Mouse (Mus musculus) intestine, embryonic 14.5 days (tissue): ENCODE measurements at regions not wholly inside any gene's neighbourhood (a gene's known extent, or its start where the extent isn't known, plus 50 kb on each side); places are given as distances from the start of the nearest gene placed in this dataset.

ENCODE experiments used
- ATAC-seq: fragments of 200-750 bp; cut with Nextera tagmentation; replicated peaks from 2 replicates; pipeline ENCODE4 v1.8.0; 2017; ENCODE audit warnings: low read depth, moderate number of reproducible peaks, moderate TSS enrichment, moderate library complexity; ENCODE audit not compliant: low FRiP score, low TSS enrichment
- DNase-seq: peaks from one replicate; pipeline ENCODE4 v3.0.0-alpha.2; 2018; ENCODE audit warnings: low spot score
- H3K27ac ChIP-seq: fragments of 300-500 bp; sonication (generic); 2 replicates; pipeline ENCODE4 v1.5.1; 2014; ENCODE audit warnings: low read depth, mild to moderate bottlenecking, control low read depth
- H3K27me3 ChIP-seq: fragments of 300-500 bp; sonication (generic); replicated peaks from 2 replicates; pipeline ENCODE4 v1.6.1; 2014; ENCODE audit warnings: low read length, control low read depth; ENCODE audit not compliant: control insufficient read depth, insufficient read depth
- H3K36me3 ChIP-seq: fragments of 300-500 bp; sonication (generic); 2 replicates; pipeline ENCODE4 v1.6.1; 2014; ENCODE audit warnings: low read length, control low read depth; ENCODE audit not compliant: control insufficient read depth, insufficient read depth
- H3K4me1 ChIP-seq: fragments of 300-500 bp; sonication (generic); replicated peaks from 2 replicates; pipeline ENCODE4 v1.6.1; 2014; ENCODE audit warnings: low read length, control low read depth, mixed read lengths; ENCODE audit not compliant: control insufficient read depth, insufficient read depth
- H3K4me2 ChIP-seq: fragments of 300-500 bp; sonication (generic); 2 replicates; pipeline ENCODE4 v1.6.1; 2014; ENCODE audit warnings: low read length
- H3K4me3 ChIP-seq: fragments of 300-500 bp; sonication (generic); 2 replicates; pipeline ENCODE4 v1.5.1; 2014; ENCODE audit warnings: low read depth, low read length, control low read depth, mixed read lengths
- H3K9ac ChIP-seq: fragments of 300-500 bp; sonication (generic); 2 replicates; pipeline ENCODE4 v1.6.1; 2014; ENCODE audit warnings: mild to moderate bottlenecking, low read length
- H3K9me3 ChIP-seq: fragments of 300-500 bp; sonication (generic); 2 replicates; pipeline ENCODE4 v1.6.1; 2016; ENCODE audit warnings: low read length, control low read depth; ENCODE audit not compliant: control insufficient read depth
- WGBS: fragments of 180-500 bp; shearing (Covaris S2); extraction: QIAGEN DNeasy Blood & Tissue Kit; methylation state at CpG from one replicate; pipeline ENCODE4 v1.1.7; 2014; 5-methylcytosine and 5-hydroxymethylcytosine counted together

DNA sequence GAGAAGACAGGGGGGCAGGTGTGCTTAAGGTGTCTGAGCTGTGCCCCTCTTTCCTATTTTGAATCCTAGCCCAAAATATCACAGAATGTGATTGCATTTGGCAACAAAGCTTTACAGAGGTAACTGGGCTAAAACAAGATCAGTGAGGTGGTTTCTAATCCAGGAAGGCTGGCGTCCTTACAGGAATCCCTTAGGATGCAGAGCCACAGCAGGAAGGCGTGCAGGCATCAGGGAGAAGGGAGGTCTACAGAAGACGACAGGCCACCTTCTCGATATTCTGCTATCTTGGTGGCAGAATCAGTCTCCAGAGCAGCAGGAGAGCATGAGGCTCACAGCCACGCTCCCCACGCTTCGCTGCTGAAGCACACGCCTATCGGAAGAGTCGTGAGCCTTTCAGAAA, 189.6 kb upstream of the Serp2 start:
- DNase-seq (no peak), ATAC-seq (no peak)
- Histone ChIP-seq H3K9me3 (no peaks in the 10 kb centered on the region), H3K27me3 (no peaks in the 10 kb centered on the region), H3K36me3 (no peaks in the 10 kb centered on the region), H3K4me2 (no peak overlapping the region), H3K4me3 (no peak overlapping the region), H3K4me1 (0 out of 2 replicates have a peak, but pooled peaks cover 6% of the 10 kb centered on the region), H3K27ac (no peak overlapping the region), H3K9ac (no peak overlapping the region)
- WGBS: 90% methylated on average over 10 of the region's 10 CpGs

DNA sequence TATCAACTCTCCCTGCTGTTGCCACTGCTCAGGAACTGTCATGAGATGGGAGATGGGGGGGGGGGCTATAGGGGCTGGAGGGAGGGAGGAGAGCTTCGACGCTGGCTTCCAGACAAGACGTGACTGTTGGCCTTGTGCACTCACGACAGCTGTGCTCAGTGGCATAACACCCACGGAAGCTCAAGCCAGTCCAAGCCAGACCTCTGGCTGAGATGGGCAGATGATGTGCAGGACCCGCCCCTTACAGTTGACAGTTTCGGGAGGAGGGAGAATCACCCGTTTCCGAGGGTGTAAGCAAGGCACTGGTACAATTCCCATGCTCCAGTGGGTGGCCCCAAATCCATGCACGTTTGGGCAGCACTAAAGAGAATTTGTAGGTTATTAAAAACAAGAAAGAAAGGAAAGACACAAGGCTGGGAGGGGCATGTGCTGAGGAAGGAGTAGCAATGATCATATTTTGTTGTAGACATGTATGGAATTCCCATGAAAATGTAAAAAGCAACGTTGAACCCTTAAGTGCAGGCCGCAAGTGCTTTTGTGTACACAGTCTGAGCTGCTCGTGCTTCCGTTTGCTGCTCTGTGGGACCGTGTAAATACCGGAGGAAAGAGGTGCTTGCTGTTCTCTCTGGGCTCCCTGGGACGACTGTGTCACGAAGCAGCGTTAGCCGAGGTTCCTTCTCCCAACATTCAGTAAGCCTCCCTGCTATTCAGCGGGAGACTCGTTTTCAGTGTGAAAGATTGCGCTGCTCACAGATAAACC, 188.2 kb upstream of the Serp2 start:
- 40% methylated on average over 23 of the region's 23 CpGs for WGBS
- DNase-seq (no peak), ATAC-seq (no peak)
- H3K27me3 ChIP-seq: no peaks in the 10 kb centered on the region
- H3K9ac ChIP-seq: no peak overlapping the region
- H3K9me3 ChIP-seq: no peaks in the 10 kb centered on the region
- H3K4me2 ChIP-seq: 0 out of 2 replicates have a peak overlapping the region, but pooled peaks have one; percentile 8
- no peak overlapping the region for H3K4me3 ChIP-seq
- no peak overlapping the region; the same call in 1 of the 2 replicates for H3K27ac ChIP-seq
- no peaks in the 10 kb centered on the region for H3K36me3 ChIP-seq
- 0 out of 2 replicates have a peak, but pooled peaks cover 6% of the 10 kb centered on the region for H3K4me1 ChIP-seq

DNA sequence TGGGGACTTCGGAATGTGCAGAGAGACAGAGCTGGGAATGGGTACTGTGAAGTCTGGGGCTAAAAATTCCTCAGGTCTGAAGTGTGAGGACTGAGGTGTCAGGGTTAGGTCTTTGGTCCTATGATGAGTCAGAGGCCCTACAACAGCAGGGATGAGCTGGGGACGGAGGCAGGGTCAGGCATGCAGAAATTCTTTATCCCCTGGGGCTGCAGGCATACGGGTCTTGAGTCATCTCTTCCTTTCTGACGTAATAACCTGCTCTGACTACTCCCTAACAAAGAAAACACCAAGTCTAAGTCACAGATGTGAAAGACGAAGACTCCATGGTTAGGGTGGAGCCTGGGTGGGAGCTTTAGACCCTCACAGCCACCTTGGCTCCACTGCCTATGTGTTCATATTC, 185.6 kb upstream of the Serp2 start:
- 80% methylated on average over 5 of the region's 5 CpGs for WGBS
- H3K27me3 ChIP-seq: no peaks in the 10 kb centered on the region
- no peaks in the 10 kb centered on the region for H3K9me3 ChIP-seq

DNA sequence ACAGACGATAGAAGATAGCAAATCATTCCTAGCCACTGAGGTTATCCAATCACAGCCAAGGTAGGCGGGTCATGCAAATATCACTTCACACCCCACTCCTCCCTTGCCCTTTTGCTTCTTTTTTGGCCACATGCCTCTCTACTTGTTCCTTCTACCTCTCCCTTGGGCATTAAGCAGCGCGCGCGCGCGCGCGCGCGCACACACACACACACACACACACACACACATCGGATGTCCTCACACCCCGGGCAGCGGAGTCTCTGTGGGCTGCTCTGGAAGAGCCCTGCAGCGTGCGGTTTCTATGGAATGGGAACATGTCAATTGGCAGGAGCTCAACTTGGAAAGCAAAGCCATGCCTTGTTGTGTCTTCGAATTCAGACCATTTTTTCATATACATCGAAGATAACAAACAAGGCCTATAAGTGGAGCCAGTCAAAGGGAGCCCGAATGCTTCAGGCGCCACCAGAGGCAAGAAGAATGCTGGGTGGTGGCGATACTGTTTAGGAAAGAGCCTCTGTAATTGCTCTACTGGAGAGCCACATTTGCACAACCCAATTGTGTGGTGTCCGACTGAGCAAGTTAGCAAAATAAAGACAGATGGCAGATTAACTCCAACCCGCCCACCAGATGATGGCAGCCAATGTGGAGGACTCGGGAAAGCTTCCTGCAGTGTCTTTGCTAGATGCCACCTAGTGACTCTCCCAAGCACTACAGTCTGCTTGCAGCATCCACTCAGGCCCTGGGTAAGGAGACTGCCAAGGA, 183.3 kb upstream of the Serp2 start:
- H3K27ac ChIP-seq: no peak overlapping the region
- DNase-seq (no peak), ATAC-seq (no peak)
- no peaks in the 10 kb centered on the region for H3K27me3 ChIP-seq
- no peaks in the 10 kb centered on the region for H3K36me3 ChIP-seq
- H3K9ac ChIP-seq: no peak overlapping the region
- WGBS: 68% methylated on average over 25 of the region's 25 CpGs
- 0 out of 2 replicates have a peak, but pooled peaks cover 4% of the 10 kb centered on the region for H3K4me1 ChIP-seq
- H3K9me3 ChIP-seq: no peaks in the 10 kb centered on the region
- H3K4me2 ChIP-seq: no peak overlapping the region
- H3K4me3 ChIP-seq: no peak overlapping the region

More for the DNA sequence above, 185.6 kb upstream of the Serp2 start:
- DNase-seq (no peak), ATAC-seq (no peak)
- Histone ChIP-seq H3K4me2 (no peak overlapping the region), H3K36me3 (no peaks in the 10 kb centered on the region), H3K27ac (no peak overlapping the region), H3K4me3 (no peak overlapping the region), H3K4me1 (0 out of 2 replicates have a peak, but pooled peaks cover 6% of the 10 kb centered on the region), H3K9ac (no peak overlapping the region)

DNA sequence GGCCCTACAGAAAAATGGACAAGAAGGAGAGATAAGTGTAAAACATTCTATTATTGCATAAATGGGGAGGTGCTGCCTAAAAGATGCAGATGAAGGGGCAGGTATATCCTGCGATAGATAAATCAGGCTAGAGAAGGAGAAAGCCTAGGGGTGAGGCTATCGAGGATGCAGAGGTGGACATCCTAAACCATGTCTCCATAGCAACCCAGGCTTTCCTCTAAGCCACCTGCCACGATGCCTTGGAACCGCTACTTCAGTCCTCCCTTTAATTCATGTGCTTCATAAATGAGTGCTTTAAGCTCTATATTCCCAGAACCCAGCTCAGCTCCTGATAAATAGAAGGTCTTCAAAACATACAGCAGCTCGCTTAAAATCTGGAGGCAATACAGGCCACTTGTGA, 179.3 kb upstream of the Serp2 start:
- Histone ChIP-seq H3K36me3 (no peaks in the 10 kb centered on the region), H3K27ac (no peak overlapping the region), H3K4me2 (no peak overlapping the region), H3K4me1 (0 out of 2 replicates have a peak, but pooled peaks cover 2% of the 10 kb centered on the region), H3K27me3 (no peaks in the 10 kb centered on the region), H3K9ac (no peak overlapping the region), H3K4me3 (no peak overlapping the region), H3K9me3 (no peaks in the 10 kb centered on the region)
- ATAC-seq: no peak
- DNase-seq: no peak
- 86% methylated on average over 5 of the region's 5 CpGs for WGBS

DNA sequence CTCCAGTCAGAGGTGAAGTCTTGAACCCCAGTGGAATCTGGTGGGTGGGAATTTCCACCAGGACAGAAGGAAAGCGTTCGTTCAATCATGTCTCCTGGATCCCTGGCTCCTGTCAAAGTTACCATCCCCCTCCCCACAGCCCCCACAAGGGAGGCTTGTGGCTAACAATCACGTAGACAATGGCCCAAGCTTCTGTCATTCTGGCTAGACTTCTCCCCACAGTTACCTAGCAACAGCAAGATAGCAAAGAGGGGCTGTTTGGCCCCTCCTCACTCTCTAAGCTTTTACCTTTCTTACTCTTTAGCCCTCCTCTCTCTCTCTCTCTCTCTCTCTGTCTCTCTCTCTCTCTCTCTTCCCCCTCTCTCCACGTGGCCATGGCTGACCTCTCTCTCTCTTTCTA, 178.4 kb upstream of the Serp2 start:
- Histone ChIP-seq H3K27me3 (no peaks in the 10 kb centered on the region), H3K9ac (no peak overlapping the region), H3K4me3 (no peak overlapping the region), H3K27ac (no peak overlapping the region), H3K9me3 (no peaks in the 10 kb centered on the region), H3K36me3 (no peaks in the 10 kb centered on the region), H3K4me1 (0 out of 2 replicates have a peak, but pooled peaks cover 2% of the 10 kb centered on the region), H3K4me2 (no peak overlapping the region)
- no peak for ATAC-seq
- no peak for DNase-seq
- WGBS: 38% methylated on average over 4 of the region's 4 CpGs

DNA sequence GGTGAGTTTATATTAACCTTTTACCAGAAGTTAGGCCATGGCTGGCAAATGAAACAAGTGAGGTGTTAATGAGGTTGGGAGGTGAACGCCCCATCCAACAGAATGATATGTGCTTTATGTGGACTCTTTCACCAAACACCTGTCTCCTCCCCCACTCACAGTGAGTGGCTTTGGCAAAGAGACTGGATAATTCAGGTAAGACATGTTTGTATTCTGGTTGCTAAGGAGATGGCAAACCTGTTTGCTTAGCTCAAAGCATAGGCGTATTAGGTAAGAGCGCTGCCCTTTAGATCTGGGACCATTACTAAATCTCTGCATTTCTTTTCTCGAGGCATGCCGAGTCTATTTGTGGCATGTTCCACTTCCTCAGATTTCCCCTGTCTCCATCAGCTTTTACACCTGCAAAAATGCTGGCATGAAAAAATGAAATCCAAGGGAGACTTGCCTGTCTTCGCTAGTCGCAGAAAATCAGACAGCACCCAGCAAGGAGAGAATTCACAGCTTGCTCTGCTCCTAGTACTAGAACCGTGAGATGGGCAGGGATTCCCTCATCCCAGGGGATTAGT, 176.7 kb upstream of the Serp2 start:
- H3K27ac ChIP-seq: no peak overlapping the region
- H3K4me1 ChIP-seq: 0 out of 2 replicates have a peak, but pooled peaks cover 2% of the 10 kb centered on the region
- no peak overlapping the region for H3K4me2 ChIP-seq
- 65% methylated on average over 8 of the region's 8 CpGs for WGBS
- H3K27me3 ChIP-seq: no peaks in the 10 kb centered on the region
- H3K4me3 ChIP-seq: no peak overlapping the region
- no peak for DNase-seq
- H3K9me3 ChIP-seq: no peaks in the 10 kb centered on the region
- no peak overlapping the region for H3K9ac ChIP-seq
- ATAC-seq: peak; percentile 57; the same call in 1 of the 2 replicates
- no peaks in the 10 kb centered on the region for H3K36me3 ChIP-seq

DNA sequence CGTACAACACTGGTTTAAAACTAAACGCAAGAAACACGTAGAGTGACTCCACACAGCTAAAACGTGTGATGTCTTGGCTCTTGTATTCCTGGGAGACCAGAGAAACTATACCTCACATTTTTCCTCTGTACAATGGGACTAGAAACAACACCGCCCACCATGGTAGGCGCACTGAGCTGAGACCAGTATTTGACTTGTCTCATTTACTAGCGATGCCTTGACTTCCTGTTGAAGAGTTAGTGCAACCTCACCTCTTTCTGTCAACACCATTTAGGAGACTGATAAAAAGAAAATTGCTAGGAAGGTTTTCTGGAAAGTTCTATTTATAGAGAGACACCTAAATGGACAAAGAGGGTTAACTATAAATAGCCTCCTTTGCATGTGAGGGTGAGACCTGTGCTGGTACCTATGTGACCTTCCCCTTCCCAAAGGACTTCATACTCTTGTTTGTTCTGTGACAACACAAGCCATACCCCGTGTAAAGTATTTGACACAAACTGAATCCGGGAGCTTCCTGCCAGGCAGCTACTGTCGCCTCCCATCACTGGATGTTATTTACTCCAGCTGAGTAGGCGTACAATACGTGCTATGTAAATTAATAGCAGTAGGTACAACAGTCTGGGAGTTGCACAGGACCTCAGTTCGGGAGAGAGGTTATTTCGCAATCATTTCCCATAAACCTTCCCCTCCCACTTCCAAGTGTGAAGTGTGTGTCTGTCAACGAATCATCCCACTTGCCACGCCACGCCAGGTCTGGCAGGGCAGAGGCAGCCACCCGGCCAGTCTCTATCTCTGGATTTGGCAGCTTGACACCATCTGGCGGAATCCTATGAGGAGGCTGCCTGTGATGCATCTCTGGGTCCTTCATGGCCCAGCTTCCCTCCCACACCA, 174.7 kb upstream of the Serp2 start:
- no peaks in the 10 kb centered on the region for H3K36me3 ChIP-seq
- WGBS: 63% methylated on average over 19 of the region's 19 CpGs
- H3K27ac ChIP-seq: no peak overlapping the region
- no peaks in the 10 kb centered on the region for H3K9me3 ChIP-seq
- 0 out of 2 replicates have a peak, but pooled peaks cover 2% of the 10 kb centered on the region for H3K4me1 ChIP-seq
- no peak overlapping the region for H3K4me2 ChIP-seq
- ATAC-seq (no peak), DNase-seq (no peak)
- no peak overlapping the region for H3K4me3 ChIP-seq
- H3K9ac ChIP-seq: no peak overlapping the region
- H3K27me3 ChIP-seq: no peaks in the 10 kb centered on the region
